Mouse (Mus musculus) bone marrow, adult 2 months (tissue): ENCODE measurements around the gene Dusp3. TPM values are rescaled to one million over a fixed set of nuclear protein-coding genes. Genes with fewer than 3 reads are reported as not detected.
A peak's percentile ranks its signal among the peaks of the same experiment; 100 is the strongest.
"Not testable (repeated sequence)": the region's sequence is repeated elsewhere in the genome, so short reads cannot be mapped to it uniquely, and the experiment has no call there.

Experiments
- H3K27ac ChIP-seq: fragments of 200-500 bp; 2 replicates; pipeline ENCODE4 v1.5.1; 2012; ENCODE audit warnings: low read depth, mild to moderate bottlenecking, control low read depth, inconsistent platforms, low read length; ENCODE audit not compliant: control insufficient read depth, poor library complexity, insufficient read depth
- H3K4me1 ChIP-seq: fragments of 200-500 bp; 2 replicates; pipeline ENCODE4 v1.6.1; 2011; ENCODE audit warnings: low read length; ENCODE audit not compliant: control insufficient read depth, insufficient read depth
- H3K4me3 ChIP-seq: fragments of 200-500 bp; replicated peaks from 2 replicates; pipeline ENCODE3; 2011; ENCODE audit warnings: mild to moderate bottlenecking, low read depth, low read length, control low read depth; ENCODE audit not compliant: control insufficient read depth
- CTCF ChIP-seq: fragments of 200-500 bp; IDR thresholded peaks from 2 replicates; pipeline ENCODE4 v1.5.1; 2011; ENCODE audit warnings: low read length, control low read depth; ENCODE audit not compliant: control insufficient read depth, insufficient read depth
- POLR2A ChIP-seq: fragments of 200-500 bp; IDR thresholded peaks from 2 replicates; pipeline ENCODE4 v1.6.1; 2011; ENCODE audit warnings: low read depth, mild to moderate bottlenecking, control low read depth, low read length, borderline replicate concordance; ENCODE audit not compliant: control insufficient read depth
- WGBS: fragments of 180-500 bp; shearing (Covaris S2); methylation state at CpG from one replicate; pipeline ENCODE4 v1.1.7; 2018; 5-methylcytosine and 5-hydroxymethylcytosine counted together
- polyA plus RNA-seq: library from polyadenylated mRNA; stranded (reverse); fragments of >200 nt; gene quantifications from 2 replicates; pipeline ENCODE4 v1.2.4, GENCODE M21; 2011; ENCODE audit warnings: low replicate concordance; ENCODE audit not compliant: missing spikeins, insufficient read depth, insufficient read length

Dusp3 gene
- polyA plus RNA-seq, 1 experiment: 15.2 TPM

DNA sequence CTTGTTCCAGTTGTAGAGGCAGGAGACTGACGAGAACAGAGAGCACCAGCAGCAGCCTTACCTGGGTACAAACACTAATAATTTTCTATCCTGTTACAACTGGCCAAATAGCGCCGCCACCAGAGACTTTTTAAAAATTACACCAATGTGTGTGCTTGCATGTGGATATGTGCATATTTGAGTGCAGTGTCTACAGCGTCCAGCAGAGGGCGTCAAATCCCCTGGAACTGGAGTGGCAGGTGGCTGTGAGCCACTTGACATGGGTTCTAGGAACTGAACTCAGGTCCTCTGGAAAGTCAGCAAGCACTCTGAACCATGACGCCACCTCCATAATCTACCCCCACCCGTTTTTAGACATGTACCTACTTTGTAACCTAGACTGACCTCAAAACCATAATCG, 17.4 kb upstream of the Dusp3 start:
- Histone ChIP-seq H3K4me1 (no peaks in the 10 kb centered on the region), H3K27ac (no peak overlapping the region), H3K4me3 (no peak overlapping the region)
- 89% methylated on average over 8 of the region's 8 CpGs for WGBS
- no peak for TF ChIP-seq POLR2A
- peak; percentile 18; the same call in 1 of the 2 replicates for TF ChIP-seq CTCF

GRCm38 (mm10) chr11:101999466-101999865, 12.7 kb upstream of the Dusp3 start:
- Histone ChIP-seq H3K27ac (no peak overlapping the region), H3K4me1 (no peaks in the 10 kb centered on the region), H3K4me3 (no peak overlapping the region)
- TF ChIP-seq CTCF (no peak), POLR2A (no peak)
- 71% methylated on average over 4 of the region's 4 CpGs for WGBS

DNA sequence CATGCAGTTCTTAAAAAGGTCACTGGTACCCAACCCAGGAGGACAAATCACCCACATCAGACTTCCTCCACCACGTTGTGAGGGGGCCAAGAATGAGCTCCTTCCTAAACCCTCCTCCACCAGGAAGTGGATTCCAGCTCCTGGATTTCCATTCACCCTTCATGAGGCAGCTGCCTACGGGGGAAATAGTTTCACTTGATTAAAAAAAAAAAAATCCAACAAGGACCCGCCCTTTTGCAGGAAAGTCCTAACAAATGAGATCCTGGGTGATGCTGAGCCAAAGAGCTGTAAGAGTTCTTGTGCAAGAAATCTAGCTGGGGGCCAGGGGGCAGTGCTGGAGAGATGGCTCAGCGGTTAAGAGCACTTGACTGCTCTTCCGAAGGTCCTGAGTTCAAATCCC, 11.4 kb upstream of the Dusp3 start:
- no peak overlapping the region for H3K4me3 ChIP-seq
- no peaks in the 10 kb centered on the region for H3K4me1 ChIP-seq
- no peak for TF ChIP-seq POLR2A
- no peak for TF ChIP-seq CTCF
- WGBS: 43% methylated on average over 5 of the region's 5 CpGs
- no peak overlapping the region for H3K27ac ChIP-seq

- TF ChIP-seq POLR2A: no peak
- TF ChIP-seq CTCF: no peak
- Histone ChIP-seq H3K4me3 (no peak overlapping the region), H3K4me1 (no peaks in the 10 kb centered on the region), H3K27ac (no peak overlapping the region)
- 87% methylated on average over 7 of the region's 7 CpGs for WGBS
Observed at GRCm38 (mm10) chr11:101995938-101996337, 9.1 kb upstream of the Dusp3 start.

DNA sequence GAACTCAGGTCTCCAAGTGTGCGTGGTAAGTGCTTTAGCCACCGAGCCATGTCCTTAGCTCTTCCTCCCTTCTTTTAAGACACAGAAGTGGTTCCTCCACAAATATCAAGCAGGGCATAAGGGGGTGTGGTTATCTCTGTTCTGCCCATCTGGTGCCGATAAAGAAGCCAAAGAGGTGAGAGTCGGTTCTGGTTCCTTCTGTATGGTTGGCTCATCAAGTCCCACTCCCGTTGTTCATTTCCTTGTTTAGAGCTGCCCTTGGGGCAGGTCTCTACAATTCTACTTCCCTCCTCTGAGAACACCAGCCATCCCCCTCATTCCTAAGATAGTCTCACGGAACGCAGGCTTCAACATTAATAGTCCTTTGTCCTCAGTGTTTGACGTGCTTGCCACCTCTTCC, 7.3 kb upstream of the Dusp3 start:
- H3K27ac ChIP-seq: no peak overlapping the region
- H3K4me3 ChIP-seq: no peak overlapping the region
- WGBS: 38% methylated on average over 8 of the region's 8 CpGs
- no peak for TF ChIP-seq POLR2A
- TF ChIP-seq CTCF: no peak
- no peaks in the 10 kb centered on the region for H3K4me1 ChIP-seq

DNA sequence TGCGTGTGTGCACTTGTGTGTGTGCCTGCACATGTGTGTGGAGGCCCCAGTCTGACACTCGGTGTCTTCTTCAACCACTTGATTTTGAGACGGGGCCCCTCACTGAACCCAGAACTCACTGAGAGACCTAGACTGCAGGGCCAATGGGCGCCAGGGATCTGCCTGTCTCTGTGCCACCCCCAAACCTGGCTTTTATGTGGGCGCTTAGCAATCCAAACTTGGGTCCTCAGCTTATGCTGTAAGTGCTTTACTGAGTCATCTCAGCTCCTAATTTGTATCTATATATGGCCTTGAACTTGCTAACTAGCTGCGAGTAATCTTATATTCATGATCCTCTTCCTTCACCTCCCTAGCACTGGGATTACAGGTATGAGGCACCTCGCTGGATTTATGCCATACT, 5.6 kb upstream of the Dusp3 start:
- TF ChIP-seq POLR2A (no peak), CTCF (no peak)
- 82% methylated on average over 7 of the region's 7 CpGs for WGBS
- H3K4me1 ChIP-seq: no peaks in the 10 kb centered on the region

DNA sequence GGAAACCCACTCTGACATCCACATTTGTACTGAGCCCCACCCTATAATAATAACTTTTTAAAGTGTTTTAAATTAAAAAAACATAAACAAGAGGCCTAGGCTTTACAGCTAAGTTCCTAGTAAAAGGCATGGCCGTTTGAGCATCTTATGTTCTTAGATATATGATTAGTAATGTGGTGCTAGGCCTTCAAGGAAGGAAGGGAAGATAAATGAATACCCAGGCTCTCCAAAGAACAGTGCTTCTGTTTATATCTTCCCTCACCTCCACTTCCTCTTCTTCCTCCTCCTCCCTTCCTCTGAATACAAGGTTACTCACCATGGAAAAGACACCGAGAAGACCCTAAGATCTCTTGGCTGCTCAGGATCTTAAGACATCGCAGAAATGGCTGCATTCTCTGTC, 5.0 kb upstream of the Dusp3 start:
- H3K27ac ChIP-seq: no peak overlapping the region
- WGBS: 60% methylated on average over 3 of the region's 3 CpGs
- H3K4me3 ChIP-seq: no peak overlapping the region
- no peaks in the 10 kb centered on the region for H3K4me1 ChIP-seq
- TF ChIP-seq CTCF (no peak), POLR2A (no peak)

More for the DNA sequence above, 5.6 kb upstream of the Dusp3 start:
- no peak overlapping the region for H3K27ac ChIP-seq
- no peak overlapping the region for H3K4me3 ChIP-seq

GRCm38 (mm10) chr11:101990244-101990643, 3.4 kb upstream of the Dusp3 start:
- 85% methylated on average over 3 of the region's 3 CpGs for WGBS
- Histone ChIP-seq H3K27ac (no peak overlapping the region), H3K4me3 (no peak overlapping the region), H3K4me1 (no peaks in the 10 kb centered on the region)
- no peak for TF ChIP-seq CTCF
- TF ChIP-seq POLR2A: no peak

DNA sequence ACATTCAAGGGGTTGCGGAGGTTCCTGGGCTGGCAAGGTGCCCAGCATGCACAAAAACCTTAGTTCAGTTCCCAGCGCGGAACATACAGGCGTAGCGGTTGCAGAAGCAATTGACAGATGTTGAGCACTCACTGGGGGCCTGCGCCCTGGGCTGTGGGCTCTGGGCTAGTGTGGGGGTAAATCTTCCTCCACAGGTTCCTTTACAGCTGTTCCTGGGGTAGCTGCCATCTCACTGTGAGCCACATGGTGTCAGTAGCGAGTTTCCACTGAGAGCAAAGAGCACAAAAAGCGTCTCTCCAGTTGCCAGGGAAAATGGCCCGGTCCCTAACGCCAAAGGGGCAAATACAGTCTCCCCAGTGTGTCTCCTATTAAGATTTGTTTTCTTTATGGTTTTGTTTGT, 823 bp downstream of the Dusp3 start:
- peak; percentile 73 for TF ChIP-seq CTCF
- no peak for TF ChIP-seq POLR2A
- H3K27ac ChIP-seq: no peak overlapping the region
- peaks cover 5% of the 10 kb centered on the region for H3K4me1 ChIP-seq
- no peak overlapping the region for H3K4me3 ChIP-seq
- 2% methylated on average over 10 of the region's 10 CpGs for WGBS

DNA sequence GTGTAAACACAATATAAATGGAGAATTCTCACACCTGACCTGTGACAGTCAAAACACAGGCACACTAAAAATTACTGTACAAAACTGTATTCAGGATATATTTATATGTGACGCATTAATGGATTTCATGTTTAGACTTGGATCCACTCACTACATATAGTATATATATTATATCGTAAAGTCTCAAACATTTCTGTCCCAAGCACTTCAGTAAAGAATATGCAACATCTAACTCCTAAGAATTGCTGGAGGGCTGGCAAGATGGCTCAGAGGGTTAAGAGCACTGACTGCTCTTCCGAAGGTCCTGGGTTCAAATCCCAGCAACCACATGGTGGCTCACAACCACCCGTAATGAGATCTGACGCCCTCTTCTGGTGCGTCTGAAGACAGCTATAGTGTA, 1.4 kb downstream of the Dusp3 start:
- H3K27ac ChIP-seq, H3K4me1 ChIP-seq, H3K4me3 ChIP-seq: not testable (repeated sequence)
- WGBS: 43% methylated on average over 6 of the region's 6 CpGs
